Mouse (Mus musculus) right cerebral cortex, postnatal 36 days (tissue): ENCODE data around the gene Rnf114.

Source experiments
- DNase-seq, 2 experiments: peaks; one replicate each; pipeline ENCODE4 v3.0.0; 2022; ENCODE audit warnings: low spot score in 2 of 2, mixed read lengths in 1 of 2

Rnf114 gene

GRCm38 (mm10) chr2:167564551-167565311 is 72.3 kb downstream of the Rnf114 start:
- DNase-seq = no peak

GRCm38 (mm10) chr2:167565312-167565656 is 72.8 kb downstream of the Rnf114 start:
- no peak for DNase-seq

- no peak for DNase-seq
Measured at GRCm38 (mm10) chr2:167565682-167566081, 73.2 kb downstream of the Rnf114 start.
